Mouse (Mus musculus) heart, adult 11 months (tissue): ENCODE results near the gene Klf2.

ENCODE experiments used
- DNase-seq: peaks from one replicate; pipeline ENCODE4 v3.0.0; 2022

Gene Klf2

DNA sequence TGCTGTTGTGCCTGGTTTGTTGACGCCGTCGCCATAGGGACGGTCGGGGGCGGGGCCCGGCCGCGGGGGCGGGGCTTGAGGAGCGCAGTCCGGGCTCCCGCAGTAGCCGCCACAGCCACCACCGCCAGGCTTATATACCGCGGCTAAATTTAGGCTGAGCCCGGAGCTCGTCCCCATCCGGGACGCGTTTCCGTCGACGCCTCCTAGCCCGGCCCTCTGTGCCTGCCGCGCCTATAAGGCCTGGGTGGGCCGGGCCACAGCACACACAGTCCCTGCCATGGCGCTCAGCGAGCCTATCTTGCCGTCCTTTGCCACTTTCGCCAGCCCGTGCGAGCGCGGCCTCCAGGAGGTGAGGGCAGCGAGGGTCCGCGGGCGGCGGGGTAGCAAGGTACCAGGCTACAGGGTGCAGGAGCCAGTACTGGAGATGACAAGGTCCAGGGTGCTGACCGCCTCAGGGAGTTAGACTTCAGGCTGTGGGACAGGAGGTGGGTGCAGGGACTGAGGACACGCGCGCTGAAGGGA lies at the start of gene Klf2:
Gene Klf2, plus strand, starts transcription at position 233 of the 522 bp plus-strand sequence.
- peak; percentile 100 for DNase-seq

DNA sequence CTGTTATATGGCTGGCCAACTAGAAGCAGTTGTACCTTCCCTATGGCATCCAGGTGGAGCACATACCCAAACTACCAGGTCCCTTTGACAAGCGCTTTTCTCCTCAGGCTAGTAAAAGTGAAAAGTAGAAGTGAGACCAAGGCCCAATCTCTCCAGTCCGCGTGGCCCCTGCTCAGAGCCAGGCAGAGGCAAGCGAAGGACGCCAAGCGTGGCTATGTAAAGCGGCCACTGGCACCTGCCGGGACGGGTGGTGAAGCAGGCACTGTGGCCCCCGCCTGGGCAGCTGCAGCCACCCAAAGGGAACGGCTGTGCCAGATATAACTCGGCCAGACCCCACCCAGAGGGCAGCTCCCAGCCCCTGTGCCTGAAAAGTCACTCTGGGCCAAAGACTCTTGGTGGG lies 48.2 kb upstream of the Klf2 start:
- DNase-seq, result peak; percentile 95

DNA sequence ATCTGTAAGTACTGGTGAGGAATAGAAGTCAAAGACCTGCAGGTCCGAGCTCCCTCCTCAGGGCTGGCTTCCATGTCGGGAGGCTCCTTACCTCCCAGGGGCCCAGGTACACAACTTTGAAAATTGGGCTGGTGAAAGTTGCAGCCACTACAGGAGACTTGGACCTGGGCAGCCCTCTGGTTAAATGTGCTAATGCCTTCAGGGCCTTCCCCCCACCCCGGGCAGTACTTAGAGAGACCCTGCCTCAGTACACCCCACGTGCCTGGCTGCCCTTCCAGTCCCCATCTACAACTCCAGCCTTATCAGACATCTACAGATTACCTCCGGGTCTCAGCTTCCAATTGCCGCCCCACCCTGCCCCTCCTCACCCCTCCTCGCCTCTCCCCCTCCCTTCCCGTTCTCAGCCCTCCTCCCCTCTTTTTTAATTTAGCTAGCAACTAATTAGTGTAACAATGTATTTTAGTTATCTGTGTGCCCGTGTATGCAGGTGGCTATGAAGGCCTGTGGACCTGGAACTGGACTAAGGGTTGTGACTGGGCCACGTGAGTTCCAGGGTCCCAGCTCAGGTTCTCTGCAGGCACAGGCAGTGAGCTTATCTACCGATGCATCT lies 47.7 kb upstream of the Klf2 start:
- DNase-seq, result peak; percentile 94

DNA sequence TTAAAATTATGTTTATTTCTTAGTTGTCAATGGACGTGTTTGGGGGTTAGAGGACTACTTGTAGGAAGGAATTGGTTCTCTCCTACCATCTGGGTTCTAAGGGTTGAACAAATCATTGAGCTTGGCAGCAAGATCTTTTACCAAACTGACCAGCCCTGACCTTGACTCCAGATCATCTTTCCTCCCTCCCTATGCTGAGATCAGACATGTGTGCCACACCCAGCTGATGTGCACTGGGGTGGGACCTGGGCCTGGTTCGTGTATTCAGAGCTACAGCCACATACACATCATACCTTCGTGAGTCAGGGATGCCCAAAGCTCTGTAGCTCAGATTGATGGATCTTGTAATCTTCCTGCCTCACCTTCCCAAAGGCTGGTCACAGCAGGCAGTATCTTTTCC lies 47.1 kb upstream of the Klf2 start:
- peak; percentile 93 for DNase-seq

DNA sequence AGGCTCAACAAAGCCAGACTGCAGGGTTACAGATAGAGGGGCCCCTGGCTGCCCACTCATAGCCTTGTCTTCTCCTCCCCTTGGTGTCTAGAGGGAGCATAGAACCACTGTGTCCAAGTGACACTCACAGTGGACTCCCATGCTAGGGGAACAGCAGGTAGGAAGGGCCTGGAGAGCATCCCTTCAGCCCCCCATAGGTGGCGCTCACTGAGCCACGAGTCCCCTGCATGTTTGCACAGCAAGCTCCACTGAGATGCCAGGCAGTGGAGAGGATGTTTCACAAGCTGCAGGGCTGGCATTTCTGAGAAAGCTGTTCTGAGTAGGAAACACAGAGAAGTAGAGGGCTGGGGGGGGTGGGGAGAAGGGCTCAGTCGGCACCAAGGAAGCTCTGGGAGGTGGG lies 46.5 kb upstream of the Klf2 start:
- peak; percentile 98 for DNase-seq

- peak; percentile 89 for DNase-seq
Observed at GRCm38 (mm10) chr8:72273111-72273770, 45.6 kb upstream of the Klf2 start.

DNA sequence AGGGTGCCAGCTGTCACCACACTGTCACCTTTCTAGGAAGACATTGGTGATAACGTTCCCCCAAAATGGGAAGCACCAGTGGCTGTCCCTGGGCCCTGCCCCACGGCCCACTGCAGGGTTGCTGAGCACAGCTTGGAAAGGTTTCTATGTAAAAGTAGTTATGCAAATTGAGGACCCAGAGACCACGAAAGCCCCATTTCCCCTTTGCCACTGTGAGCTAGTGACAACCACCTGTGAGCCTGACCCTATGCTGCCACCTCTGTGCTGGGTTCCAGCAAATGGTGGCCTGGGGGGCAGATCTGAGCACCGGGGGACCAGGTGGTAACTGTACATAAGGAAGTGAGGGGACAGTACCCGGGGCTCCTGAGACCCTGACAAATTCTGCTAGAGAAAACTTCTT lies 45.0 kb upstream of the Klf2 start:
- peak; percentile 92 for DNase-seq

DNA sequence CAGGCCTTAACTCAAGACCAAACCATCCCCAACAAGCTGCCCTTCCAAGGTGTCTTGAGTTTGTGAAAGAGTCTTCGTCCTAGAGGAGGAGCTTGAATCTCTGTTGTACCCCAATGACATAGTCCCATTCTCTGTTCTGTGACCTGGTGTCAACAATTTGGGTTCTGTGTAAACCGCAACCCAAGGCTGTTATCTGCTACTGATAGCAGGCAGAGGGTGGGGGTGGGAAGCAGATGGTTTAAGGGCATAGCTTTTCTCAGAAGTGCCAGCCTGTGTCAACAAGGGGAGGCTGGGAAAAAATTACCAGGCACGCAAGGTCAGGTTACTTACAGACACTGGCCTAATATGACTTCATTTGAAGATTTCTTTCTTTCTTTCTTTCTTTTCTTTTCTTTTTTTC lies 41.6 kb upstream of the Klf2 start:
- no peak for DNase-seq

DNA sequence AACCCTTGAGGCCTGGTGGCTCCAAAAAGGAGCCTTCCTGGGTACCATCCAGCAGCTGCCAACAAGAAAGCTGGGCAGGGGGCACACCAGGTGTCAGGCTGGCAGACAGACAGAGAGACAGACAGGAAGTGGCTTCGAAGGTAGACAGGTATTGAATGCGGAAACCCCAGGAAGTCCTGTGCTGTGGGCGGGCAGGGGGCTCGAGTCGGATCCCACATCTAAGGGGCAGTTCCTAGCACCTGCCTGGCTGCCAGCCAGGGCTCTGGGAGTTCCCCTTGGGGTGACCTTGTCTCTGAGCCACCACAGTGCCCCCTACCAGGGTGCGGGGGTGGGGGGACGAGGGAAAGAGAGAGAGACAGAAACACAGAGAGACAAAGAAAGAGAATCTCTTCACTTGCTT lies 39.7 kb upstream of the Klf2 start:
- peak; percentile 85 for DNase-seq

DNA sequence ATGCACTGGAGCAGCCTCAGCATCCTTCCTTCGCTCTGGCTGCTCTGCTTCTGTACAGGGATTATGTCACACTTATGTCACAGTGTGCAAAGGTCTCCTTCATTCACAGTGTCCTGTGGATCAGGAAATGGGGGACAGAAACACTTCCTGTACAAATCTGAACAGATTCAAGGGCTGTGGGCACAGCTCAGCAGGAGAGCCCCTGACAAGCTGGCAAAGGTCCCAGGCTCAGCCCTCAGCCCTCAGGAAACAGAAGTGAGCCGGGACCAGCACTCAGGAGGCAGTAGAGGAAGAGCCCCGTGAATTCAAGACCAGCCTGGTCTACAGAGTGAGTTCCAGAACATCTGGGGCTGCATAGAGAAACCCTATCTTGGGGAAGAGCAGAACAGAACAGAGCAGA lies 37.2 kb upstream of the Klf2 start:
- DNase-seq, result peak; percentile 97

- no peak for DNase-seq
Observed at GRCm38 (mm10) chr8:72285285-72285684, 33.5 kb upstream of the Klf2 start.

GRCm38 (mm10) chr8:72289051-72289450 lies 29.8 kb upstream of the Klf2 start:
- no peak for DNase-seq

DNA sequence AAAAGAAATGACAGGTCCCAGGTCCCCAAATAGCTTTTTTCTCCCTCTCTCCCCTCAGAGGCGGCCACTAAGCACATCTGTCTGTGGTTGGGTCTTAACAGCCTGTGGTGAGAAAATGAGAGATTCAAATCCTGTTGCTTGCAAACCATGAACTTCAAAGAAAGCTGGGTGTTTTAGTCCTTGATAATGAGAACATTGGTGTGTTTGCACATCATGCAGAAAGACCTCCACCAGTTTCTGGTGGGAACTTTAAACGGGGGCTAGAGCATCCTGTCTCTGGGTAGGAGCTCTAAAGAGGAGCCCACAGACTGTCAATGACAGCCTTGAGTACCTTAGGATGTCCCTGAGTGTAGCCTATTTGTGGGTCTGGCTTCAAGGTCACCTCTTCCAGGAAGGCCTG lies 27.7 kb upstream of the Klf2 start:
- no peak for DNase-seq

GRCm38 (mm10) chr8:72293309-72293708 lies 25.5 kb upstream of the Klf2 start:
- DNase-seq, result no peak

GRCm38 (mm10) chr8:72295125-72295524 lies 23.7 kb upstream of the Klf2 start:
- peak; percentile 94 for DNase-seq

DNA sequence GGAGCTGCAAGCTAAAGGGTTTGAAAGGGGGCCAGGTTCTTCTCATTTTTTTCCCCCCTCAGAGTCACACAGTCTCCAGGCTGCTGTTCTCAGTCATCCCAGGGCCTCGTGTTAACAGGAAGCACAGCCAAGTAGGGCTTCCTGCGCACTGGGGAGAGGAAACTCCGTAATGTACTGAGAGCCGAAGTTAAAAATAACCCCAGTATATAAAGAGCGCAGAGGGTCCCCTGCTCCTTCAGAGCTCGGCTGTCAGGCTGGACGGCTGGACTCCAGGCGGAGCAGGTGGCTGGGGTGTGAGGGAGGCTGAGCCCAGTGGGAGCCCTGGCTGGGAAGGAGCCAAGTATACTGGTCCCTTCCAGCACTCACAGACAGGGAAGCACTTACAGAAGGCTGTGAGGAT lies 23.2 kb upstream of the Klf2 start:
- DNase-seq, result peak; percentile 100

DNA sequence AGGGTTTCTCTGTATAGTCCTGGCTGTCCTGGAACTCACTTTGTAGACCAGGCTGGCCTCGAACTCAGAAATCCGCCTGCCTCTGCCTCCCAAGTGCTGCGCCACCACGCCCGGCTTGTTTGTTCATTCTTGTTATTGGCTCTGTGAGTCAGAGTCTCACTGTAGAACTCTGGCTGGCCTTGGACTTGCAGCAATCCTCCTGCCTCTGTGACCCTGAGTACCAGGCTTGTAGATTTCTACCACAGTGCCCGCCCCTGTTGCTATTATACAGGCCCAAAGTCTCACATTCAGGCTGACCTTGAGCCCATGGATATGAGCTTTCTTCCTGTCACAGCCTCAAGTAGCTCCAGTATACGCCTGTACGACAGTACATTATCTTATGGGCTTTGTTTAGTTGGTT lies 22.3 kb upstream of the Klf2 start:
- DNase-seq, result peak; percentile 92

DNA sequence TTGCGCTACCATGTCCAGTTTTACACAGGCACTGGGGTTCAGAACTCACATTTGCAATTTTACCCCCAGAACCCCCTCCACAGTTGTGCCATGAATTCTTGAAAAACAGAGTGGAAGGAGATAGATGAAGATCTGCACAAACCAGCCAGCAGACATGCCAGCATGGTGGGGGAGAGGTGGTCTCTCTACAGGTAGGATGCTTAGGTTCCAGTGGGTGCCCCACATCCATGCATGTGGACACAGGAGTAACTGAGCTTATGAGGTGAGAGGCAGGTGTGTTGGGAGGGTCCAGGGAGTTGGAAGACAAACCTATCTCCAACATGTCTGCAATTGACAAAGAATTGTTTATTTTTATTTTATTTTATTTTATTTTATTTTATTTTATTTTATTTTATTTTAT lies 19.9 kb upstream of the Klf2 start:
- DNase-seq, result peak; percentile 89

GRCm38 (mm10) chr8:72300654-72301400 lies 18.0 kb upstream of the Klf2 start:
- peak; percentile 97 for DNase-seq

DNA sequence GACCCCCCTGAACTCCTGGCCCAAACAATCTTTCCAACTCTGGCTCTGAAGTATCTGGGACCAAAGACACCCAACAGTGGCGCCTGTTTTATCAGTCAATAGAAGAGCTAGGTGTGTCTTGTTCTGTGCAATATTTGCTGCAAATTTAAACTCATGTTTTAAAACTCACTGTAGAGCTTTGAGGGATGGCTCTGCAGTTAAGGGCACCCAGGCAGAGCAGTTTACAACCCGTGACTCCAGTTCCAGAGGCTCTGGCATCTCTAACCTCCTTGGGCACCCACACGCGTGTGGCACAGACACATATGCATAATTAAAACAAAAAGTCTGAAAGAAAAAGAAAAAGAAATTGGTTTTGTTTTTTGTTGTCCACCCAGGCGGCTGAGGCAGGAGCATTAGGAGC lies 17.3 kb upstream of the Klf2 start:
- no peak for DNase-seq

- peak; percentile 96 for DNase-seq
Observed at GRCm38 (mm10) chr8:72302986-72303612, 15.7 kb upstream of the Klf2 start.

DNA sequence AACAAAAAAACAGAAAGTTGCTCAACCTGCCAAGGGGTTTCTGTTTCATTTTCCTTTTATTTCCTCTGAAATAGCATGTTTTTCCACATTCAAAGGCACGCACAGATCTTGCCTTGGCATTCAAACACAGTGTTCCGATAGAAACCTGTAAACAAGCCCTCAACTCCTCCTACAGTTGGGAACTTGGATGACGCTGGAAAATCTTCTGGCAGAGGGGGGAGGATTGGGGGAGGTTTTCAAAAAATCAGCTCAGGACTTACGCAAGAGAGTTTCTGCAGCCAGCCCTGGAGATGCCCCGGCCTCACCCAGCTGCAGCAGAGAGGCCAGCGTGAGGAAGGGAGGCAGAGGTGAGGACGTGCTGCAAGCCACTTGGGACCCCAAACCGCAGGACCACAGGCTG lies 15.2 kb upstream of the Klf2 start:
- peak; percentile 99 for DNase-seq

- peak; percentile 91 for DNase-seq
Observed at GRCm38 (mm10) chr8:72305210-72305905, 13.5 kb upstream of the Klf2 start, which contains the start of gene Gm10282. Gene Gm10282, minus strand, starts transcription at chr8:72305260.
